Mouse (Mus musculus): ENCODE measurements at regions not wholly inside any gene's neighbourhood (a gene's known extent, or its start where the extent isn't known, plus 50 kb on each side); places are given as distances from the start of the nearest gene placed in this dataset.

GRCm38 (mm10) chr11:7337826-7338225 lies 124.1 kb upstream of the Igfbp3 start:
- no peak for DNase-seq

- no peak for DNase-seq
Observed at GRCm38 (mm10) chr11:7317409-7317970, 103.8 kb upstream of the Igfbp3 start.

DNA sequence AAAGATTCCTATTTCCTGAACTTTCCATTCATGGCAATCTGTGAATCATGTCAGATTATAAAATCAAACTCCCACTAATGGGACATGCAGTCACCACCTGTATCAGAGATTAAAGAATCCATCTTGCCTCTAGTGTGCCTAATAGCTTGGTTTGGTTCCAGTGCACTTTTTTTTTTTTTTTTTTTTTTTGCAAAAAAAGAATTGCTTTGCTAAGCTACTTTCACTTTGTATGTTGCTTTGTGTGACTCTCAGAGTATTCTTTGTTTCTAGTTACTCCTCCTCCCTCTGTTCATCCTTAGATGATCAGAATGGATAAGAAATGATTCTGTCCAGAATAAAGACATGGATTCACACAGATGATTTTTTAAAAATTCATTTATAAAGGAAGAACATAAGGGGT lies 82.5 kb upstream of the Igfbp3 start:
- DNase-seq, result no peak

DNA sequence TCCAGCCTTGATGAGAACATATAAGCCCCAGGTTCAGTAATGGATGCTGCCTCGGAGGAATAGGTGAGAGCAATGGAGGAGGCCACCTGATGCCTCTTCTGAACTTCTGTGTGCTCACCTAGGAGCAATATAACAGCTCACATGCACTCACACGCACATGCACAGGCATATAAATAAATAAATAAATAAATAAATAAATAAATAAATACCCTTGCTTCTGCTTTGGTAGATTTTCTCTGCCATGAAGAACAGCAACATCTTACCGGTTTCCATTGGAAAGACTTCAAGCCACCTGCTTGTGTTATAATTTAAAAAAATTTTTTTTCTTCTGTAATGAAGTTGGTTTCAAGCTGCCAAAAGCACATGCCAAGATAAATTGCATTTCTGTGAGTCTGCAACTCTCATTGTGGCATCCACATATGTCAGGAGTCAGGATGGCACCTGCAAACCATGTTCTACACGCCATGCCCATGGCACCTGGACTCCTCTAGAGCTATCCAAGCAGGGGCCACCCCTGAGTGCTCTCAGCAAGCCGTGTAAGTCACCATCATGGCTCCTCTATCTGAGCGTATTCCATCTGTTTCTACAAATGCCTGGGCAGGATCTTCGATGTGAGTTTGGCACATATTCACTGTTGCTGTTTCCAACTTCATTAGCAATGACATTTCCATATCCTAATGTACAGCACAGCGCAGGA lies 75.7 kb upstream of the Igfbp3 start:
- DNase-seq, result peak; percentile 12 to 31

GRCm38 (mm10) chr11:7284836-7285490 lies 71.2 kb upstream of the Igfbp3 start:
- no peak for DNase-seq

DNA sequence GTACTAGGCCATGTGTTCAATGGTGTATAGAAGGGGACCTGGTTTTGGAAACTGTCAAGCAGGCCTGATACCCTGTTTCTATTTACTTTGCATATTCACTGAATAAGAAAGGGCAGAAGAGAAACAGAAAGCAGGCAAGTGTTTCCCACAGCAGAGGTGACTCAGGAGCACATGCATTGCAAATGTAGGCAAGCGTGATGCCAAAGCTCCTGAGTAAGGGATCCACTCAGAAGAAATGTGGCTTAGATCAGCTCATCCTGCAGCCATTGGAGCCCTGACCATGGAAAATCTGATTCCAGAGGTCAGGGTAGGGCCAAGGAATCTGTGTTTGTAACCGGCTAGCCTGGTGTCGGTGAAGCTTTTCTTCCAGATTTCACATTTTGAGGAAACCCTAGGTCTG lies 69.3 kb upstream of the Igfbp3 start:
- no peak for DNase-seq

GRCm38 (mm10) chr11:7282188-7282587 lies 68.5 kb upstream of the Igfbp3 start:
- DNase-seq, result no peak

DNA sequence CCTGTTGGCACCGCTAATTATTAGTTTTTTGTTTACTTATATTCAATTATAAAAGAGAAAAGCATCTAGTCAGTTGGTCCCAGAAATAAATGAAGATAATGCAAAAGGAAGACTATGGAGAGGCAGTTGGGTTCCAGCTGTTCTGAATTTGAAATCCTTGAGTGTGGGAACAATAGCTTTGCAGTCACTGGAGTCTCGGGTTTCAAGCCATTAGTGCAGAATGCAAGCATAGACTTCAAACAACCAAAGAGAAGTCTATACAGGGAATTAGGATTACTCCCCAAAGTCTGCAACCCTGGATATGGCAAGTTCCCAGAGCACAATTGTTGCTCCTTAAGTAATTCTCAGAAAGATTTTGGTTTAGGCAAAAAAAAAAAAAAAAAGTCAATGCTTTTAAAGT lies 67.9 kb upstream of the Igfbp3 start:
- no peak for DNase-seq

DNA sequence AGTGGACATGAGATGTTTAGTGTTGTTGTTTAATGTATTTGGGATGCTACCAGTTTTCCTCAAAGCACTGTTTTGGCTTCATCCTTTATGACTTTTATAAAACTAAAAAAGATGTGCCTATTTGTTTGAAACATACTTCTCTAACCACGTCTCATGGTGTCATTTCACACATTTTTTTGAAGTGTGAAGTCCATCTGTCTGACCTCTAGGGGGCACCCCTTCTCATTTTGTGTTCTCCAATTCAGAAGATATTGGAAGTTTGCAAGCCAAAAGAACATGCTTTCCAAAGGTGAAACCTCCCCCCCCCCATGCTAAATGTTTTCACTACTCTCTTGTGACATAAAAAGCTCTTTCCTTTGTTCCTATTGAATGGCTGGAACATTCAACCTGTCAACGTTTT lies 66.2 kb upstream of the Igfbp3 start:
- DNase-seq, result peak; percentile 27 to 28

GRCm38 (mm10) chr11:7272543-7272942 lies 58.8 kb upstream of the Igfbp3 start:
- DNase-seq, result no peak

- DNase-seq, result no peak
Observed at GRCm38 (mm10) chr11:7270916-7271315, 57.2 kb upstream of the Igfbp3 start.

- DNase-seq, result no peak
Observed at GRCm38 (mm10) chr11:7263971-7264370, 50.2 kb upstream of the Igfbp3 start.
